Mouse (Mus musculus) heart, embryonic 11.5 days (tissue): ENCODE measurements around the gene Kcnj10. TPM values are rescaled to one million over a fixed set of nuclear protein-coding genes. Genes with fewer than 3 reads are reported as not detected.

Experiments
- ATAC-seq: fragments of 200-750 bp; cut with Nextera tagmentation; replicated peaks from 2 replicates; pipeline ENCODE4 v1.8.0; 2017; ENCODE audit warnings: moderate library complexity; ENCODE audit not compliant: insufficient number of reproducible peaks, low FRiP score, low TSS enrichment
- H3K27ac ChIP-seq: fragments of 300-500 bp; sonication (generic); 2 replicates; pipeline ENCODE4 v1.5.1; 2014; ENCODE audit warnings: mild to moderate bottlenecking, low read depth, low read length
- H3K27me3 ChIP-seq: fragments of 300-500 bp; sonication (generic); 2 replicates; pipeline ENCODE4 v1.6.1; 2014; ENCODE audit warnings: mild to moderate bottlenecking, low read length, mixed read lengths; ENCODE audit not compliant: control insufficient read depth, insufficient read depth
- H3K36me3 ChIP-seq: fragments of 300-500 bp; sonication (generic); 2 replicates; pipeline ENCODE4 v1.6.1; 2014; ENCODE audit warnings: mild to moderate bottlenecking, low read length, moderate library complexity, mixed read lengths; ENCODE audit not compliant: control insufficient read depth, insufficient read depth
- H3K4me1 ChIP-seq: fragments of 300-500 bp; sonication (generic); 2 replicates; pipeline ENCODE4 v1.6.1; 2014; ENCODE audit warnings: low read length; ENCODE audit not compliant: control insufficient read depth, insufficient read depth
- H3K4me2 ChIP-seq: fragments of 300-500 bp; sonication (generic); 2 replicates; pipeline ENCODE4 v1.6.1; 2014; ENCODE audit warnings: mild to moderate bottlenecking, moderate library complexity
- H3K4me3 ChIP-seq: fragments of 300-500 bp; sonication (generic); 2 replicates; pipeline ENCODE4 v1.5.1; 2014; ENCODE audit warnings: low read depth, low read length
- H3K9ac ChIP-seq: fragments of 300-500 bp; sonication (generic); 2 replicates; pipeline ENCODE4 v1.6.1; 2014; ENCODE audit warnings: mild to moderate bottlenecking, low read depth, low read length, moderate library complexity
- H3K9me3 ChIP-seq: fragments of 300-500 bp; sonication (generic); replicated peaks from 2 replicates; pipeline ENCODE4 v1.6.1; 2016; ENCODE audit warnings: low read length; ENCODE audit not compliant: control insufficient read depth
- WGBS: fragments of 180-500 bp; shearing (Covaris S2); extraction: QIAGEN DNeasy Blood & Tissue Kit; methylation state at CpG from one replicate; pipeline ENCODE4 v1.1.7; 2014; ENCODE audit not compliant: insufficient replicate concordance; 5-methylcytosine and 5-hydroxymethylcytosine counted together
- polyA plus RNA-seq: library from polyadenylated mRNA; unstranded; fragments of >200 nt; fragmentation: Nextera tagmentation; extraction: Ambion mirVana; gene quantifications from 2 replicates; pipeline ENCODE4 v1.2.1, GENCODE M21; 2014

Gene Kcnj10
- polyA plus RNA-seq, 1 experiment from 2014 or later: 0.09 TPM

DNA sequence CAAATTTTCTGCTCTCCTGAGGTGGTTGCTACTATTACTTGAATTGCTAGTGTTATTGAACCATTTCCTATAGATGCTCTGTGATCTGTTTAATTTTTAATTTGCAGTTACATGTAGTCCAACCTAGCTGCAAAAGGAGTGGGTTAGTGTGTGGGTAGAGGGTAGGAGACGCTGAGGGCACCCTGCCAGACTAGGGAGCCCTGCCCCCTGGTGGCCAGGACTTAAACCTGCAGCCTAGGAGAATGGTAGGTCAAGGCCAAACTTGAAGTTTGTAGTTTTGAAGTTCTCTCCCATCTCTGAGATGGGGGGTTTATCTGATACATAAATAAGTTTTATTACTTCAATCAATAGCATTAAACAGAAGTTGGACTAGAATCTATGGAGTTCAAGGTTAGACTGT is 16.5 kb downstream of the Kcnj10 start:
- 4% methylated on average over 1 of the region's 1 CpGs for WGBS

DNA sequence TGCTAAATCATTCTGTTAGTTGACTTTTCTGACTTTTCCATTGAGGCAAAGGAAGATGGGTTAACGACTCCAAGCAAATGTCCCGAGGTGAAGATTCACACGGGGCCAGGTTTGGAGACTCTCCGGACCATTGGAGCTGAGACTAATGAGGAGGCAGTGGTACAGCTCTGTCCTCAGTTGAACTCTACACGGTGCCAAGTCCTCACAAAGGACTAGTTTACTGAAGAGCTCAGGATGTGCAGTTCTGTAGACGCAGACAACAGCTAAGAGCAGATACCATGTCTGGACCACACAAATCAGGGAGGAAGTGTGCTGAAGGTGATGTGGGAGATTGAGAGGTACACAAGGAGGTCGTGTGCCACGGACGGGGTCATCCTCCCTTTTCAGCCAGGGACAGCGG is 17.3 kb downstream of the Kcnj10 start:
- peaks cover 12% of the 10 kb centered on the region for H3K27me3 ChIP-seq
- H3K36me3 ChIP-seq: no peaks in the 10 kb centered on the region
- no peaks in the 10 kb centered on the region for H3K9me3 ChIP-seq
- no peak overlapping the region for H3K4me2 ChIP-seq
- WGBS: 74% methylated on average over 10 of the region's 10 CpGs
- no peak overlapping the region for H3K4me3 ChIP-seq
- no peak overlapping the region for H3K9ac ChIP-seq
- H3K27ac ChIP-seq: no peak overlapping the region
- no peak for ATAC-seq
- no peaks in the 10 kb centered on the region for H3K4me1 ChIP-seq

More for the DNA sequence above, 16.5 kb downstream of the Kcnj10 start:
- no peak overlapping the region for H3K9ac ChIP-seq
- H3K36me3 ChIP-seq: no peaks in the 10 kb centered on the region
- no peaks in the 10 kb centered on the region for H3K9me3 ChIP-seq
- ATAC-seq: no peak
- H3K27ac ChIP-seq: no peak overlapping the region
- H3K4me2 ChIP-seq: no peak overlapping the region
- no peak overlapping the region for H3K4me3 ChIP-seq
- peaks cover 16% of the 10 kb centered on the region for H3K27me3 ChIP-seq
- no peaks in the 10 kb centered on the region for H3K4me1 ChIP-seq

DNA sequence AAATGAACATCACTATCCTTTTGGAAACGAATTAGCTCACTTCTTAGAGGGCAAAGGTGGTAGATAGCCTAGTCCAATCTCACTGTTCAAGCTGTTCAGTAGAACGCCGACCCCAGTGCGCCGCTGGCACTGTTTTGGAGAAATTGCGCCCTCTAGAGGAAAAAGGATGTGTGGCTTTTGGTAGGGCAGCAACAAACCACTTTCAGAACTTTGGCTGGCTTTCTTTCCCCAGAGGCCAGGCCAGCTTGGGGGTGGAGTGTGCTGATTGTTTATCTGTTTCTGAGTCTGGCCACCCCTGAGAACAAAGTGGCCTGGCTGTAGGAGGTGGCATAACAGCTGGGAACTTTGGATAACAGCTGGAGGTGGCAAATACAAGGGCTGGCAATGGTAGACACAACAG is 23.7 kb downstream of the Kcnj10 start:
- Histone ChIP-seq H3K27me3 (peaks cover 16% of the 10 kb centered on the region), H3K4me3 (no peak overlapping the region), H3K27ac (no peak overlapping the region), H3K4me2 (peak overlapping the region; percentile 20; the same call in 1 of the 2 replicates), H3K9ac (no peak overlapping the region), H3K36me3 (no peaks in the 10 kb centered on the region), H3K9me3 (no peaks in the 10 kb centered on the region), H3K4me1 (no peaks in the 10 kb centered on the region)
- ATAC-seq: no peak
- WGBS: 3% methylated on average over 6 of the region's 6 CpGs

DNA sequence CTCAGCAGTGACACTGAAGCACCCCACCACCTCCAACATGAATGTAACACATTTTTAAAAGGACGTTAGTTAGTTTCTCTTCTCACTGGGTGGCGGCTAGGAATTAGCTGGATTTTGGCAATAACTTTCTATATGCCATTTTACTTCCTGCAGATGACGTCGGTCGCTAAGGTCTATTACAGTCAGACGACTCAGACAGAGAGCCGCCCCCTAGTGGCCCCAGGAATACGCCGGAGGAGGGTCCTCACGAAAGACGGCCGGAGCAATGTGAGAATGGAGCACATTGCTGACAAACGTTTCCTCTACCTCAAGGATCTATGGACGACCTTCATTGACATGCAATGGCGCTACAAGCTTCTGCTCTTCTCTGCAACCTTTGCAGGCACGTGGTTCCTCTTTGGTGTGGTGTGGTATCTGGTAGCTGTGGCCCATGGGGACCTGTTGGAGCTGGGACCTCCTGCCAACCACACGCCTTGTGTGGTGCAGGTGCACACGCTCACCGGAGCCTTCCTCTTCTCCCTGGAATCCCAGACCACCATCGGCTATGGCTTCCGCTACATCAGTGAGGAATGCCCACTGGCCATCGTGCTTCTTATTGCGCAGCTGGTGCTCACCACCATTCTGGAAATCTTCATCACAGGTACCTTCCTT is 27.9 kb downstream of the Kcnj10 start:
- peak; percentile 52; the same call in 1 of the 2 replicates for ATAC-seq
- H3K4me3 ChIP-seq: no peak overlapping the region
- H3K27ac ChIP-seq: no peak overlapping the region
- WGBS: 21% methylated on average over 23 of the region's 23 CpGs
- peaks cover 20% of the 10 kb centered on the region for H3K27me3 ChIP-seq
- peak overlapping the region; percentile 52 for H3K4me2 ChIP-seq
- H3K9me3 ChIP-seq: no peaks in the 10 kb centered on the region
- H3K4me1 ChIP-seq: no peaks in the 10 kb centered on the region
- H3K36me3 ChIP-seq: no peaks in the 10 kb centered on the region
- no peak overlapping the region for H3K9ac ChIP-seq

DNA sequence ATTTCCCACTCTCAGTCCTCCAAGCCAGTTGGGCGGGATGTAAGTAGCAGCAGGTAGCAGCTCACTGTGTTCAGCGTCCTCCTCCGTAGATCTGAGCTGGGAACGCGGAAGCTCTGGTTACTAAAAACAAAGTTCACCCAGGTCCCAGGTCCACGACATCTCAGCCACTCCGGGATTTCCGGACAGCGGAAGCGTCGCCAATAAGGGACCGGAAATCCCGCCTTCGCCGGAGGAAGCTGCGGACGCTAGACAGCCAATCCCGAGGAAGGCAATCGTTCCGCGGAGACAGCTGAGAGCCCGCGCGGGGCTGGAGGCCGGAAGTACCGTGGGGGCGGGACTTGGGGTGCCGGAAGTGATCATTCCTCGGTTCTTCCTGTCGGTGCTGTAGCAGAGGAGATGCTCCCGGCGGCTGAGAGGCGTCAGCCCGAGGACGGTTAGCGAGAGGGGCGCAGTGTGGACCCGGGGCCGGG is 35.2 kb downstream of the Kcnj10 start, which contains the start of gene Pigm:
TSS of gene Pigm (plus strand) at position 349 of the 470 bp plus-strand sequence.
- peak; percentile 95 for ATAC-seq
- H3K4me2 ChIP-seq: peak within 1 kb of the TSS; percentile 92
- peak within 1 kb of the TSS; percentile 77 for H3K4me3 ChIP-seq
- WGBS: under 1% methylated on average over 39 of the region's 39 CpGs
- H3K27me3 ChIP-seq: peaks cover 3% of the 10 kb centered on the region; the same call in 1 of the 2 replicates
- peak within 1 kb of the TSS; percentile 79 for H3K9ac ChIP-seq
- peaks cover 13% of the 10 kb centered on the region for H3K4me1 ChIP-seq
- no peaks in the 10 kb centered on the region for H3K9me3 ChIP-seq
- peak within 1 kb of the TSS; percentile 70 for H3K27ac ChIP-seq
- H3K36me3 ChIP-seq: peaks cover 5% of the 10 kb centered on the region

DNA sequence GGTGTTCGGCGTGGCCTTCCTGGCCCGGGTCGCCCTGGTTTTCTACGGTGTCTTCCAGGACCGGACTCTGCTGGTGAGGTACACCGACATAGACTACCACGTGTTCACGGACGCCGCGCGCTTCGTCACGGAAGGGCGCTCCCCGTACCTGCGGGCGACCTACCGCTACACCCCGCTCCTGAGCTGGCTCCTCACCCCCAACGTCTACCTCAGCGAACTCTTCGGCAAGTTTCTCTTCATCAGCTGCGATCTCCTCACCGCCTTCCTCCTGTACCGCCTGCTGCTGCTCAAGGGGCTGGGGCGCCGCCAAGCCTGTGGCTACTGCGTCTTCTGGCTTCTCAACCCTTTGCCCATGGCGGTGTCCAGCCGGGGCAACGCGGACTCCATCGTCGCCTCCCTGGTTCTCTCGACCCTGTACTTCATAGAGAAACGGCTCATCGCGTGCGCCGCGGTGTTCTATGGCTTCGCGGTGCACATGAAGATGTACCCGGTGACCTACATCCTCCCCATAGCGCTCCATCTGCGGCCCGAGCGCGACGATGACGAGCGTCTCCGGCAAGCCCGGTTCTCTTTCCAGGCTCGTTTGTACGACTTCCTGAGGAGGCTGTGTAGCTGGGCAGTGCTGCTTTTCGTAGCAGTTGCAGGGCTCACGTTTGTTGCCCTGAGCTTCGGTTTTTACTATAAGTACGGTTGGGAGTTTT is 35.9 kb downstream of the Kcnj10 start:
- Histone ChIP-seq H3K27ac (peak overlapping the region; percentile 36; the same call in 1 of the 2 replicates), H3K4me2 (peak overlapping the region; percentile 92), H3K4me1 (peaks cover 13% of the 10 kb centered on the region), H3K9ac (peak overlapping the region; percentile 79), H3K27me3 (no peaks in the 10 kb centered on the region), H3K4me3 (peak overlapping the region; percentile 77), H3K36me3 (peaks cover 7% of the 10 kb centered on the region), H3K9me3 (no peaks in the 10 kb centered on the region)
- ATAC-seq: peak; percentile 54; the same call in 1 of the 2 replicates
- WGBS: 3% methylated on average over 62 of the region's 62 CpGs

DNA sequence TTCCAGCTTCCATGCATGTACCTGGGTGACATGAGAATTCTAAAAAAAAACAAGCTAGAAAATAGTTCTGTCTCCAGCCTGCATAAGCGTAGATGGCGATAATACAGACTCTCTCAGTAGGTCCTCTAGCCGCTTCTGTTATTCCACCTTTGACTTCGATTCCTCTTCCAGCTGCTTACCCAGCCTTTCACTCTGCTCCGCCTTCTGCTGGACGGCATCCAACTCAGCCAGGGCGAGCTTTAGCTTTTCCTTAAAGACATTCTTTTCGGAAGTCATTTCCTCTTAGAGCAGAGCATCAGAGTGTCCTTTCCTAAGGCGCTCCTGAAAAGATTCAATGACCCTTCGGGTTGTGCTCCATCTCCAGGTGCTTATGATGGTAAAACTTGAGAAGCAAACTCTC is 39.1 kb downstream of the Kcnj10 start:
- ATAC-seq: no peak
- Histone ChIP-seq H3K36me3 (peaks cover 7% of the 10 kb centered on the region), H3K9ac (no peak overlapping the region), H3K4me1 (peaks cover 13% of the 10 kb centered on the region), H3K4me2 (no peak overlapping the region), H3K27me3 (no peaks in the 10 kb centered on the region), H3K27ac (no peak overlapping the region), H3K4me3 (no peak overlapping the region), H3K9me3 (no peaks in the 10 kb centered on the region)
- 73% methylated on average over 10 of the region's 10 CpGs for WGBS

DNA sequence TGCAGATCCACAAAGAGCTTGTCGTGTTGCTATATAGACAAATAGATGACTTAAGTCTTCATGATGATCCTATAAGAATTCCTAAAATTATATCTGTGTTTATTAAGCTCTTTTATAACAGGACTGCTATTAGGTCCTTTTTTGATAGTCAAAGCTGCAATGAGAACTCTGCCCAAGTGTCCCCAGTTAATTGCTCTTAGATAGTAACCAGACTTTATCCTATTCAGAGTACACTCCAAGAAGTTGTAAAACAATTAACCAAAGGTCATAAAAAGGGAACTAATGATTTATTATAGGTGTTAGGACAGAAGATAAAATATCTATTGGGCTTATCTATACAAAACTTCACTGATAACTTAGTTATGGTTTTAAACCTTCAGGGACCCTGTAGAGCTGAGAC is 41.1 kb downstream of the Kcnj10 start:
- Histone ChIP-seq H3K27ac (no peak overlapping the region), H3K36me3 (peaks cover 7% of the 10 kb centered on the region), H3K4me1 (peaks cover 11% of the 10 kb centered on the region), H3K4me2 (no peak overlapping the region), H3K27me3 (no peaks in the 10 kb centered on the region), H3K9me3 (no peaks in the 10 kb centered on the region), H3K4me3 (no peak overlapping the region), H3K9ac (no peak overlapping the region)
- 86% methylated on average over 1 of the region's 1 CpGs for WGBS
- ATAC-seq: no peak
